Comparison of ENCODE assay signal across 21 mouse cellular contexts in the genomic region with DNA sequence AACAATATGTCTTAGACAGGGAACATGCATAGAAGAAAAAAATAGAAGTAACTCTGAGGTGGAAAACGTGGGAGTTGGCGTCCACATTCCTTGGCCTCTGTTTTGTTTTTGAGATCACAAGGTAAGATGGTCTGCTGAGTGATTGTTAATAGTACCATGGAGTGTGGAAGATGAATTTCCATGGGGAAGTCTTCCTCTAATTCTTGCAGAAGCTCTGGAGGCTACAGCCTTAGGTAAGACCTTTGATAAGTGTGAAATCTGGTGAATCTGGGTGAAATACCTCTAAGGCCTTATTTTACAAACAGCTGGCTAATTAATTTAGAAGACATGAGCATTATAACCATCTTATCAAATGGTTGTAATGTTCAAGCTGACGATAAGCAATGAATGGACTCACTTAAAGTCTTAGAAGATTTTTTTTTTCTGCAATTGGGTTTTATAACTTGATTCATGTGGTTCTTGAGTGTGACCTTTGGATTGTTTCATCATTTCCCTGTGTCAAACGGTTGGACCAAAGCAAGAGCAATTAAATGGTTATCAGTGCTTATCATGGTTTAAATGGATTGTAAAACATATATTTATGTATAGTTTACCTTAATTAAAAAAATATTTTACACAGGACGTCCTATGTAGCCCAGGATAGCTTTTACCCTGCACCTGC.
"Had no signal": no experiment of that assay in that cellular context is flagged by ENCODE, and none has a peak within 500 bp of the region (broad histone marks: within the 10 kb centered on the region; RNA-seq: fewer than 3 reads in every experiment).

No protein-coding gene starts in this region.

- H3K27ac ChIP-seq: macrophage; midbrain, embryonic 10.5 days; midbrain, embryonic 12.5 days; neural tube, embryonic 13.5 days; neural tube, embryonic 15.5 days; stomach, embryonic 15.5 days; stomach, postnatal 0 days had no signal

- H3K36me3 ChIP-seq: midbrain, embryonic 10.5 days; midbrain, embryonic 12.5 days; neural tube, embryonic 13.5 days; neural tube, embryonic 15.5 days; stomach, embryonic 15.5 days had no signal

- H3K27me3 ChIP-seq: megakaryocyte, embryonic 14.5 days; midbrain, embryonic 12.5 days; neural tube, embryonic 13.5 days; neural tube, embryonic 15.5 days; stomach, embryonic 15.5 days had no signal

- H3K4me2 ChIP-seq: lung, embryonic 14.5 days; midbrain, embryonic 12.5 days; neural tube, embryonic 13.5 days; neural tube, embryonic 15.5 days; stomach, embryonic 15.5 days had no signal

- H3K4me1 ChIP-seq: midbrain, embryonic 10.5 days; midbrain, embryonic 12.5 days; neural tube, embryonic 13.5 days; neural tube, embryonic 15.5 days; stomach, embryonic 15.5 days had no signal

- H3K9ac ChIP-seq: lung, embryonic 14.5 days; midbrain, embryonic 12.5 days; neural tube, embryonic 13.5 days; neural tube, embryonic 15.5 days; stomach, embryonic 15.5 days had no signal

- H3K9me3 ChIP-seq: midbrain, embryonic 10.5 days; midbrain, embryonic 12.5 days; neural tube, embryonic 13.5 days; neural tube, embryonic 15.5 days; stomach, embryonic 15.5 days had no signal

- H3K4me3 ChIP-seq: megakaryocyte, embryonic 14.5 days; midbrain, embryonic 10.5 days; midbrain, embryonic 12.5 days; myocyte; neural tube, embryonic 13.5 days; neural tube, embryonic 15.5 days; stomach, embryonic 15.5 days had no signal

- DNase-seq: lung, adult 18-20 months; lung, embryonic 14.5 days; lung, postnatal 14 days; lung, postnatal 36 days; midbrain, embryonic 14.5 days; retina, postnatal 1 day; right cerebral cortex, adult 18-20 months; right cerebral cortex, postnatal 25 days; right cerebral cortex, postnatal 4 days; thymus, adult 2 months; thymus, postnatal 25 days had no signal

- ATAC-seq: midbrain, embryonic 16.5 days had no signal
